Mouse (Mus musculus) testis, postnatal 14 days (tissue): ENCODE data around the gene Ly6f.
"Not testable (repeated sequence)": the region's sequence is repeated elsewhere in the genome, so short reads cannot be mapped to it uniquely, and the experiment has no call there.

Source experiments
- DNase-seq: peaks from one replicate; pipeline ENCODE4 v3.0.0; 2021; ENCODE audit warnings: low spot score

Ly6f gene

GRCm38 (mm10) chr15:75268121-75268520 is at the start of gene Ly6f:
Gene Ly6f, plus strand, starts transcription at chr15:75268421.
- DNase-seq, result no peak

GRCm38 (mm10) chr15:75221942-75222341 is 46.3 kb upstream of the Ly6f start:
- DNase-seq, result no peak

DNA sequence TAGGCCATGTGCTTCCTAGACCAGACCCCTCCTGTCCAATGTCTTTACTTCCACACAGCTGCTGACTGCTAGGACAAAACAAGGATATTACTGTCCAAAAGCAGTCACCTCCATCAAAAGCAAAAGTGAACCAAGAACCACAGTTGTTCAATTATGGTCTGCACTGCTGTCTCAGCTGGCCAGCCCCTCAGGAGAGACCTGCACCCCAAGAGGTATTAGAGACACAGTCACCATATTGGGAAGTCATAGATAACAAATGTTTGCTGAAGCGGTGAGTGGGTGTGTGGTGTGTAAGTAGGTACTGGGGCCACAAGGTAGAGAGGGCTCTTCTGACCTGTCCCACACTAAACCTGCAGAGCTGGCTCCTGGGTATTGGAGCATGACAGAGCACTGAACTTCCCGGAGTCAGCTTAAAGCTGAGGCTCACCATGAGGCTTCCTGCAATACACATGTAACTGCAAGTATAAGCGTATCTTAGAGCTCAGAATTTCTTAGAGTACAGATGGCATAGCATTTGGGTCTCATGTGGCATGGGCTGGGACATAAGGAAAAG is 30.4 kb upstream of the Ly6f start:
- DNase-seq, result no peak

DNA sequence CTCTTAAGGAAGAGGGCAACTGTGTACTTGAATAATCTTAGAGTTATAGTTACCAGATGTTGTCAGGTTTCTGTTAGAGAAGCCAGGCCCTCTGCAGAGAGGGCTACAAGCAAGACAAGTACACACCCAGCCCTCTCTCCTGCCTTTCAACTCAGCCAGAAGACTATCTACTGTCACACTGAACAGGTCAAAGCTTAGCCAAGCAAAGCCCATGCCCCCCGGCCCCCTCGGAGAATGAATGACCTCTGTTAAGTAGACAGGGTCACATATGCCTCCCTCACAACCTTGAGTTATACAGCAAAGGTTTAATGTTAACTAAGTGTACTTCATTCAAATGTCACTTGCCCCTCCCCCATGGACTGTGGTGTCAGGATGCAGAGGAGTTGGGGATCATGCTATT is 27.7 kb upstream of the Ly6f start:
- no peak for DNase-seq

DNA sequence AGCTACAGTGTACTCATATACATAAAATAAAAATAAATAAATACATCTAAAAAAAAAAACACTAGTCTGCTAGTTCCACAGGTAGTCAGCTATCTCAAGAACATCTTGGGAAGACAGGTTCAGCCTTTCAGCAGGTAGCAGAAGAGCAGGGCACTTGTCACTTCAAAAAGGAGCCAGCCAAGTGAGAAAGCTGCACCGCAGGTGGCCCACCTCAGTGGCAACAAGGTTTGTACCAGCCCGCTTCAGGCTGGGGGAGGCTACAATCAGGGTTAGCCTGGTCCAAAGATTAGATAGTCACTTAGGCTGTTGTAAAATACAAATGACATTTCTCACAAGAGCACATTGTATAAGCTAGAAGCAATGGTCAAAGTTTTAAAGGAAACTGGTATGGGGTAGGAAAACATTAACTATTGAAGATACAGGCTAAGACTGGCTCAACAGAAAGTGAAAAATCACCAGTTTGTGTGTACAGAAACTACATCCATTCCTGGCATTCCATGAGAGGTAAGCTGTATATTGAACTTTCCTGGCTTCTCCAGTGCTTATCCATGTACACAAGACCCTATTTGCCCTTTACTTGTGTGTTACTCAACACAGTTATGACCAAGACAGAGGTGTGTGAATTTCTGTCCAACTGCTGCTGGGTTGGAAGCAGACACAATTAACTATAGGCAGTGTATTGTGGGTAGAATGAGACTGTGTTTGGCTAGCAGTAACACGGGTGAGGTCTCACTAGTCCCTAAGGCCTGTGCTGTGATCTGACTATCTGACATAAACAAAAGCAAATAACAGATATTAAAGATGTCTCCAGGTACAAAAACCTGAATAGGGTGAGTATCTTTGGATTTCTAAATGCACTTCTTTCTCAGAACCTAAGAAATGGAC is 25.2 kb upstream of the Ly6f start:
- no peak for DNase-seq

DNA sequence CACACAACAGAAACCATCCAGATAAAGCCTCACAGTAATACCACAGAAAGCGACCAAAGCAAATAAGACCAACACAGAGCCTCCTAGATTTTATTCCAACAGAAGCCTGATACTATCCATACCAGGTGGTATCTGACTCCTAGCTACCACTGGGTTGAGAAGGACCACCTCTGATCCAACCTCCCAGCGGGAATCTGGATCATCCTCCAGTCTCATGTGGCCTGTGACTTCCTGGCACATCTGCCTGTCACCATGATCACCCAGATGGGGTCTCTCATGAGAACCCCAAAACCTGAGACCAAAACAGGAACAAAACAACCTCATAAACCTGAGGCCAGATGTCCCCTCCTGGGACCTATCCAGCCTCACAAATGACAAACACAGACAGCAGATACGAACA is 13.6 kb upstream of the Ly6f start:
- no peak for DNase-seq

DNA sequence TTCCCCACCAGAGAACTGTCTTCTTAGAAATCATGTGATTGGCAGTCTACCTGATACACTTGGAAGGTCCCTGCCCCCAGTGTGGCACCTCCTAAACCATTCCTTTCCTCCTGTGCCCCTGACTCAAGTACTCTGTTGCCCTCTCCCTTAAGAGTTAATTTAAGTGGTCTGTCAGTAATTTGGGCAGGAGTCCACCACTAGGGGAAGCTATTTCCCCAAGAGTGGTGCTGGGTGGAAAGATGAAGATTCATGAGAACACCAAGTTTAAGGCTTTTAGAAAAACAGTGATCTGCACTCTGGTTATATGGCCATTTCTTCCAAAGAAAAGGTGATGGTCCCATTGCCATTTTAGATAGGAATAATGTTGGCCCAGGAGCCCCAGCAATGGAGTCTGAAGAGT is 2.4 kb upstream of the Ly6f start:
- no peak for DNase-seq

- DNase-seq, result no peak
Observed at GRCm38 (mm10) chr15:75266626-75267025, 1.6 kb upstream of the Ly6f start.

DNA sequence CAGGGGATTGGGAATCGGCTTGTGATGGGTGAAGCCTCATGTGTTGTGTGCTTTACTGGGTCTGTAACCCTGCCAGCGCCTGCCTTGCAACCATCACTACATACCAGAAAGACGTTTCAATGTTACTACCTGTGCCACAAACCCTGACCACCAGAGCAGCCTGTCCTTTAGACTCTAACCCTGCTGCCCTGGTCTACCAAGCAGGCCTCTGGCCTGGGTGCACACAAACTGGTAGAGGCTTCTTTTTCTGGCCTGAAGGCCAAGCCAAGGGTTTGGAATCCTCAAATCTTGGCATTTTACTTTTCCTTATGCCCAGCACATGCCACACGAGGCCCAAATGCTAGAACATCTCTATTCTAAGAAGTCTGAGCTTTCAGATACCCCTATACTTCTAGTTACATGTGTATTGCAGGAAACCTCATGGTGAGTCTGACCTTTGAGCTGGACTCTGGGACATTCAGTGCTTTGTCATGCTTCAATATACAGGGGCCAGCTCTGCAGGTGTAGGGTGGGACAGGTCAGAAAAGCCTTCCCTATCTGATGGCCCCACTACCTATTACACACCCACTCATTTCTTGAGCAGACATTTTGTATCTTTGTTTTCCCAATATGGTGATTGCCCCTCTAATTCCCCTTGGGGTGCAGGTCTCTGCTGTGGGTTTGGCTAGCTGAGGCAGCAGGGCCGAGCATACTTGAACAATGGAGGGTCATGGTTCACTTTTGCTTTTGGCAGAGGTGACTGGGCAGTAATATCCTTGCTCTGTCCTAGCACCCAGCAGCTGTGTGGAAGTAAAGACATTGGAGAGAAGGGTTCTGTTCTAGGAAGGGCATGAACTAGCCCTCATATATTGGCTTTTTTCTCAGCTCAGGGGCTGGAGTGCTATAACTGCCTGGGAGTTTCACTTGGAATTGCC is 952 bp downstream of the Ly6f start:
- DNase-seq, result no peak

DNA sequence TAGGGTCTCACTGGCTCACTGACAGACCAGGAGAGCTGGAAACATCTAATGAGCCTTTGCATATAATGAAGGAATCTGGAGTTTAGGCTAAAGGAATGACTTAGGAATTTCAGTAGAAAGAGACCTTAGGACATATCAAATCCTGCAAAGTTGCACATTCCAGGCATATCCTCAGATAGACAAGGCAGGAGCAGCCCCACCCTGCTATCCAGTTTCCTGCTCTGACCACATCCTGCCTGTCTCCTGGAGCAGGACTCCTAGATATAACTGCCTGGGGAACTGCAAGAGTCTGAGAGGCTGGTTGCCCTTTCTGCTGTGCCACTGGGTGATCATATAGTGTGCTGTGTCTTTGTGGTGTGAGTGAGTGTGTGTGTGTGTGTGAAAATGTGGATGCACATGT is 1.9 kb downstream of the Ly6f start:
- no peak for DNase-seq

DNA sequence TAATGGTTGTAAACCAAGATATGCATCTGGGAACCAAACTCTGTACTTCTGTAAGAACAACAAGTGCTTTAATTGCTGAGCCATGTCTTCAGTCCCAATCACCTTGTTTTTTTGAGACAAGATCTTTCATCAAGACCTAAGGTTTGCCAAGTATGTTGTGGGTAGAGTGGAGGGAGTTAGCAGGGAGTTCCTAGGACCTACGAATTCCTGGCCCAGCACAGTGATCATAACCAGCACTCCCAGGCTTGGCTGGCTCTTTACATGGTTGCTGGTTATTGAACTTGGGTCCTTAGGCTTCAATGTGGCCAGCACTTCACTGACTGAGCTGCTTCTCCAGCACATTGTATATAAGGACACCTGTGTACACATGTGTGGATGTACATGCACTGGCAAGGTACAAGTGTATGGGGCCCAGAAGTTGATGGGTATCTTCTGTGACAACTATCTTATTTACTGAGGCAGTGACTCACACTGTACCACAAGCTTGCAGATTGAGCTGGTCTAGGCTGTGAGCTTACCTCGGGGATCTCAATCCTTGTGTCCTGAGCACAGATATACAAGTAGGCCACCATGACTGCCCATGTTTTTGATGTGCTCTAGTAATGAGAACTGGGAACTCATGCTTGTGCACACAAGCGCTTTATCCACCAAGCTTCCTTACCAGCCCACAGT is 2.6 kb downstream of the Ly6f start:
- no peak for DNase-seq

- DNase-seq, result no peak
Observed at GRCm38 (mm10) chr15:75271426-75271825, 3.2 kb downstream of the Ly6f start.

DNA sequence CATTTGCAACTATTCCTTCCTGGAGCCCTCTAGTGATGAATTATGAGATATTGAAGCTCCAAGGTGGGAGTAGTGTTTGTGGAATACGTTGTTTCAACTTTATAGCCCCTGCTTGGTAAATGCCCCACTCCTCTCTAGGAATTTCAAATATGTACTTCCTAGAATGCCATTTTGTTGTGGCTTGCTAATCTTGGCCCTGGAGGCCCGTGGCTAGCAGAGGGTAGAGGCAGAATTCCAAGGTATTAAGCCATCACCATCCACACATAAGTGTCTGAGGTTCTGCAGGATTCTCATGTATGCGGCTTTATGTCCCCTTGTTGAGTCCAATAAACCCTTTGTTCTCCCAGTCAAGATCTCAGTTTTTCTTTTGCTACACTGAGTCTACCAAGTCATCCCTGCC is 3.7 kb downstream of the Ly6f start:
- no peak for DNase-seq

DNA sequence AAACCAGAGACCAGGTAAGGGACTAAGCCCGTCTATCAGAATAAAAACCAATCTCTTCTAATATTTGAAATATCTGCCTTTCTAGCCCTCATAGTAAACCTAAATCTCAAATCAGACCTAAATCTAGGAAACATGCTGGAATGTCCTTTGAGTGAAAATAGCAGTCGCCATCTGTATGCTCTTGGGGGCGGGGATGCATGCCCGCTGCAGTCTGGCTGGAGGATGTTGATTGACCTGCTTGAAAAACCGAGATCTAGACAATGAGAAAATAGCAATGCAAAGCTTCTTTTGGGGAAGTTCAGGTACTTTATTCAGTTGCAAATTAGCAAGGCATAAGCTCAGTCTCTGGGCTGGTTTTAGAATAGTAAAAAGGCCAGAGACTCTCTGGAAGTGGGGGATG is 13.8 kb downstream of the Ly6f start:
- DNase-seq, result not testable (repeated sequence)

DNA sequence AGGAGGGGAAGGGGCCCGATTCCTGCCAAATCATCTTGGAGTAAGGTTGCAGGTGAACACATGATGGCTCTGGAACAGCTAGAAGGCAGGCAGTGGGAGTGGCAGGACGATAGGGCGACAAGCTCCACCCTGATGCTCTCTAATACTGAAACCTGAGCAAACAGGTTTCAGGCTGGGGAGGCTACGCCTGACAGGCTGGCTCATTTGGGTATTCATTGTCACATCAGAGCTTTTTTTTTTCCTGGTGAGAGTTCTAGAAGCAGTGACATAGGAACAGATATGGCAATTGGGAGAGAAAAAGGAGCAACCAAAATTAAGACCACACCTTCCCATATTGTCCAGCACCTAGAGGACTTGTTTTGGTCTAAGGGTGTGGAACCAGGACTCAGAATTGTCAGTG is 18.3 kb downstream of the Ly6f start:
- DNase-seq, result not testable (repeated sequence)

GRCm38 (mm10) chr15:75292377-75292776 is 24.2 kb downstream of the Ly6f start:
- no peak for DNase-seq

DNA sequence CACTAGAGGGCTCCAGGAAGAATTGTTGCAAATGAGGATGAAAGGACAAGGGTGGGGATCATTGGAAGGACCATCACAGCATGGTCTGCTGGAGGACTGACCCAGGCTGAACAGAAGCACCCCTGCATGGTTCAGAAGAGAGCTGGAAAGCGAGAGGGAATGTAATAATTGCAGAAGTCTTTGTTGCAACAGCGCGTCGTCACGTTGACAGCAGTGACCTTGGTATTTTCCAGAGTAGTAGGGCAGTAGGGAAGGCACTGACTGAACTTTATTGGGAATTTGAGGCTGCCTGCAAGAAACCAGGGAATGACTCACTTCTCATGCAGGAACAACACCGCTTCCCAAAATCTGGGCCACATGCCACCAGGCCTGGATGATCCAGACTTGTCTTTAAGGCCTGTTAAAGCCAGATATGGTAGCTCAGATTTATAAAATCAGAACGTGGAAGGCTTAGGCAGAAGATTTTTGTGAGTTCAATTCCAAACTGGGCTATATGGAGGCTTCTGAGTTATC is 25.7 kb downstream of the Ly6f start:
- DNase-seq, result no peak

GRCm38 (mm10) chr15:75306101-75306500 is 37.9 kb downstream of the Ly6f start:
- no peak for DNase-seq

GRCm38 (mm10) chr15:75309186-75309585 is 41.0 kb downstream of the Ly6f start:
- DNase-seq, result no peak

- DNase-seq, result no peak
Observed at GRCm38 (mm10) chr15:75309946-75310345, 41.7 kb downstream of the Ly6f start.

DNA sequence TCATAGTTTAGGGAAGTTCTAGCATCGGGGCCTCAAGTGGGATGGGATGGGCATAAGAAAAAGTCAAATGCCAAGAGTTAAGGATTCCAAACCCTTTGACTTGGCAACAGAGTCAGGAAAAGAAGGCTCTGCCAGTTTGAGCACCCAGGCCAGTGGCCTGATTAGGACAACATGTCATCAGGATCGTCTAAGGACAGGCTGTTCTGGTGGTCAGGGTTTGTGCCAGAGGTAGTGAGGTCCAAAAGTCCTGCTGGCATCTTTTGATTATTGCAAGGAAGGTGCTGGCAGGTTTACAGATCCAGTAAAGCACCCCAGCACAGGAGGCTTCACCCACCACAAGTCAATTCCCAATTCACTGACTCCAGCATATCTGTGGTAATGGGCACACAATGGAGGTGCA is 46.2 kb downstream of the Ly6f start:
- no peak for DNase-seq

GRCm38 (mm10) chr15:75317255-75317654 is 49.0 kb downstream of the Ly6f start:
- DNase-seq, result no peak
